Mouse (Mus musculus): ENCODE measurements around the gene Vwa5b1. TPM values are rescaled to one million over a fixed set of nuclear protein-coding genes. Genes with fewer than 3 reads are reported as not detected.

The Vwa5b1 gene
- 0.23 TPM in 1 of 2 replicates, not detected in the other for polyA plus RNA-seq (2016; fragmentation: Nextera tagmentation; extraction: Ambion mirVana)

- Histone ChIP-seq H3K4me2 (replicated peaks) (no peak within 1 kb of the TSS), H3K36me3 (no peaks in the 10 kb centered on the region), H3K4me3 (no peak within 1 kb of the TSS), H3K27ac (no peak within 1 kb of the TSS), H3K9me3 (no peaks in the 10 kb centered on the region), H3K27me3 (no peaks in the 10 kb centered on the region), H3K4me1 (peaks cover 10% of the 10 kb centered on the region), H3K9ac (no peak within 1 kb of the TSS)
- ATAC-seq (ENCODE audit: insufficient number of reproducible peaks, insufficient read depth, low FRiP score, low TSS enrichment) = no peak
- WGBS = 18% methylated on average over 8 of the region's 8 CpGs
Observed at GRCm38 (mm10) chr4:138635428-138636145, at the start of gene Vwa5b1. Gene Vwa5b1 (minus strand): TSS chr4:138635884.

- Histone ChIP-seq H3K36me3 (no peaks in the 10 kb centered on the region), H3K4me3 (no peak overlapping the region), H3K9ac (no peak overlapping the region), H3K27ac (no peak overlapping the region), H3K27me3 (no peaks in the 10 kb centered on the region), H3K4me1 (no peaks in the 10 kb centered on the region), H3K4me2 (replicated peaks) (no peak overlapping the region), H3K9me3 (no peaks in the 10 kb centered on the region)
- WGBS = 57% methylated on average over 2 of the region's 2 CpGs
- no peak for ATAC-seq (ENCODE audit: insufficient number of reproducible peaks, insufficient read depth, low FRiP score, low TSS enrichment)
Observed at GRCm38 (mm10) chr4:138682760-138683159, 47.1 kb upstream of the Vwa5b1 start.

GRCm38 (mm10) chr4:138680124-138680523 is 44.4 kb upstream of the Vwa5b1 start:
- no peak overlapping the region for H3K9ac ChIP-seq
- H3K9me3 ChIP-seq = no peaks in the 10 kb centered on the region
- H3K36me3 ChIP-seq = no peaks in the 10 kb centered on the region
- H3K4me1 ChIP-seq = no peaks in the 10 kb centered on the region
- H3K4me3 ChIP-seq = no peak overlapping the region
- no peak overlapping the region for H3K4me2 ChIP-seq (replicated peaks)
- no peaks in the 10 kb centered on the region for H3K27me3 ChIP-seq
- no peak for ATAC-seq (ENCODE audit: insufficient number of reproducible peaks, insufficient read depth, low FRiP score, low TSS enrichment)
- H3K27ac ChIP-seq = no peak overlapping the region
- 76% methylated on average over 4 of the region's 4 CpGs for WGBS

- Histone ChIP-seq H3K27ac (no peak overlapping the region), H3K9ac (no peak overlapping the region), H3K4me2 (replicated peaks) (no peak overlapping the region), H3K36me3 (no peaks in the 10 kb centered on the region), H3K4me3 (no peak overlapping the region), H3K27me3 (no peaks in the 10 kb centered on the region), H3K4me1 (no peaks in the 10 kb centered on the region), H3K9me3 (no peaks in the 10 kb centered on the region)
- whole genome bisulfite sequencing = 26% methylated on average over 16 of the region's 16 CpGs
- ATAC-seq (ENCODE audit: insufficient number of reproducible peaks, insufficient read depth, low FRiP score, low TSS enrichment) = no peak
Observed at GRCm38 (mm10) chr4:138677579-138677978, 41.9 kb upstream of the Vwa5b1 start.

- Histone ChIP-seq H3K4me2 (replicated peaks) (no peak overlapping the region), H3K36me3 (no peaks in the 10 kb centered on the region), H3K9me3 (no peaks in the 10 kb centered on the region), H3K4me1 (no peaks in the 10 kb centered on the region), H3K9ac (no peak overlapping the region), H3K27me3 (no peaks in the 10 kb centered on the region), H3K4me3 (no peak overlapping the region), H3K27ac (no peak overlapping the region)
- 10% methylated on average over 16 of the region's 16 CpGs for WGBS
- no peak for ATAC-seq (ENCODE audit: insufficient number of reproducible peaks, insufficient read depth, low FRiP score, low TSS enrichment)
Observed at GRCm38 (mm10) chr4:138676480-138676879, 40.8 kb upstream of the Vwa5b1 start.

GRCm38 (mm10) chr4:138672160-138672559 is 36.5 kb upstream of the Vwa5b1 start:
- no peak for ATAC-seq (ENCODE audit: insufficient number of reproducible peaks, insufficient read depth, low FRiP score, low TSS enrichment)

GRCm38 (mm10) chr4:138670093-138670889 is 34.6 kb upstream of the Vwa5b1 start:
- Histone ChIP-seq H3K9me3 (no peaks in the 10 kb centered on the region), H3K4me2 (replicated peaks) (no peak overlapping the region), H3K9ac (no peak overlapping the region), H3K36me3 (no peaks in the 10 kb centered on the region), H3K27me3 (no peaks in the 10 kb centered on the region), H3K4me3 (no peak overlapping the region), H3K4me1 (no peaks in the 10 kb centered on the region), H3K27ac (no peak overlapping the region)
- 80% methylated on average over 11 of the region's 11 CpGs for WGBS
- no peak for ATAC-seq (ENCODE audit: insufficient number of reproducible peaks, insufficient read depth, low FRiP score, low TSS enrichment)

More at GRCm38 (mm10) chr4:138672160-138672559, 36.5 kb upstream of the Vwa5b1 start:
- Histone ChIP-seq H3K4me1 (no peaks in the 10 kb centered on the region), H3K4me3 (no peak overlapping the region), H3K9me3 (no peaks in the 10 kb centered on the region), H3K27ac (no peak overlapping the region), H3K27me3 (no peaks in the 10 kb centered on the region), H3K36me3 (no peaks in the 10 kb centered on the region), H3K4me2 (replicated peaks) (no peak overlapping the region), H3K9ac (no peak overlapping the region)
- 72% methylated on average over 4 of the region's 4 CpGs for WGBS

GRCm38 (mm10) chr4:138666521-138666920 is 30.8 kb upstream of the Vwa5b1 start:
- Histone ChIP-seq H3K36me3 (no peaks in the 10 kb centered on the region), H3K4me2 (replicated peaks) (no peak overlapping the region), H3K27ac (no peak overlapping the region), H3K4me1 (no peaks in the 10 kb centered on the region), H3K27me3 (no peaks in the 10 kb centered on the region), H3K9ac (no peak overlapping the region), H3K9me3 (no peaks in the 10 kb centered on the region), H3K4me3 (no peak overlapping the region)
- 78% methylated on average over 10 of the region's 10 CpGs for WGBS
- ATAC-seq (ENCODE audit: insufficient number of reproducible peaks, insufficient read depth, low FRiP score, low TSS enrichment) = no peak

- Histone ChIP-seq H3K36me3 (no peaks in the 10 kb centered on the region), H3K27ac (no peak overlapping the region), H3K4me2 (replicated peaks) (no peak overlapping the region), H3K4me1 (no peaks in the 10 kb centered on the region), H3K9me3 (no peaks in the 10 kb centered on the region), H3K9ac (no peak overlapping the region), H3K27me3 (no peaks in the 10 kb centered on the region), H3K4me3 (no peak overlapping the region)
- no peak for ATAC-seq (ENCODE audit: insufficient number of reproducible peaks, insufficient read depth, low FRiP score, low TSS enrichment)
- WGBS = 75% methylated on average over 11 of the region's 11 CpGs
Observed at GRCm38 (mm10) chr4:138659936-138660602, 24.4 kb upstream of the Vwa5b1 start.

- Histone ChIP-seq H3K4me1 (no peaks in the 10 kb centered on the region), H3K4me3 (no peak overlapping the region), H3K9me3 (no peaks in the 10 kb centered on the region), H3K36me3 (no peaks in the 10 kb centered on the region), H3K27ac (no peak overlapping the region), H3K27me3 (no peaks in the 10 kb centered on the region), H3K4me2 (replicated peaks) (no peak overlapping the region), H3K9ac (no peak overlapping the region)
- ATAC-seq (ENCODE audit: insufficient number of reproducible peaks, insufficient read depth, low FRiP score, low TSS enrichment) = no peak
- WGBS = 35% methylated on average over 6 of the region's 6 CpGs
Observed at GRCm38 (mm10) chr4:138653056-138653455, 17.4 kb upstream of the Vwa5b1 start.

- Histone ChIP-seq H3K4me2 (replicated peaks) (no peak overlapping the region), H3K9ac (no peak overlapping the region), H3K27me3 (no peaks in the 10 kb centered on the region), H3K36me3 (no peaks in the 10 kb centered on the region), H3K27ac (no peak overlapping the region), H3K4me3 (no peak overlapping the region), H3K4me1 (no peaks in the 10 kb centered on the region), H3K9me3 (no peaks in the 10 kb centered on the region)
- 86% methylated on average over 4 of the region's 4 CpGs for WGBS
- ATAC-seq (ENCODE audit: insufficient number of reproducible peaks, insufficient read depth, low FRiP score, low TSS enrichment) = no peak
Observed at GRCm38 (mm10) chr4:138651881-138652280, 16.2 kb upstream of the Vwa5b1 start.
